Mouse (Mus musculus): ENCODE measurements around the gene Ddx25.

DNA sequence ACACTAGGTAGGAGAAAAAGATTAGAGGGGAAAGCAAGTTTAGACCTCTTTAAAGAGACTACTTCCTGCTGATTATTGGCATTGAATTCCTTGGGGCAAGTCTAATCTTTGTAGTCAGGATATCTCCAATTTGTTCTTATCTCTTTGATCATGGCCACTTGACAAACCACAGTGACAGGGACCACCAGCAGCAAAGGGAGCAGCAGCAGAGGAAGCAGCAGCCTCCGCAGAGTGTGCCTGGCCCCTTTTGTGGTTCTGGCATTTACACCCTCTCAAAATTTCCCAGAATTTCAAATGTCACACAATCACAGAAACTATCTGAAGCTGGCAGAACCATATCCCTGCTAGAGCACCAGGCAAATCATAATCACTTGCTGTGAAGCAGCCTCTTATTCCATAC lies 29.3 kb upstream of the Ddx25 start:
- TF ChIP-seq POLR2A (IDR thresholded peaks at IDR 0.05; ENCODE audit: low read depth, low read length) (no peak), CTCF (conservative IDR thresholded peaks at IDR 0.05; ENCODE audit: insufficient read depth, insufficient read length, low read depth, low read length) (no peak)
